8 mouse cellular contexts compared by ENCODE assay signal in genomic region chr4:28298911-28299353, GRCm38 (mm10).
DNase-seq lines count a peak whose midpoint lies in the region; ATAC-seq lines count a peak whose summit lies in the region.

No protein-coding gene starts in this region.

- no peak overlapping the region for H3K4me3 ChIP-seq in limb, embryonic 12.5 days (replicated peaks)
- no peak overlapping the region for H3K4me3 ChIP-seq in liver, embryonic 12.5 days

- WGBS in limb, embryonic 12.5 days: 56% methylated on average over 7 of the region's 7 CpGs
- WGBS in liver, embryonic 12.5 days (ENCODE audit: insufficient replicate concordance): 79% methylated on average over 7 of the region's 7 CpGs

- H3K27ac ChIP-seq in limb, embryonic 12.5 days: no peak overlapping the region
- H3K27ac ChIP-seq in liver, embryonic 12.5 days: no peak overlapping the region

- no peaks in the 10 kb centered on the region for H3K36me3 ChIP-seq in limb, embryonic 12.5 days
- no peaks in the 10 kb centered on the region for H3K36me3 ChIP-seq in liver, embryonic 12.5 days

- peak; percentile 3 to 10 for DNase-seq in lung, adult 18-20 months
- no peak for DNase-seq in lung, postnatal 14 days
- peak; percentile 41 for DNase-seq in embryo, embryonic 9.5 days (ENCODE audit: extremely low spot score)
- DNase-seq in frontal cortex, postnatal 25 days (ENCODE audit: low spot score in 2 of 2): peak; percentile 46 to 65
- DNase-seq in adrenal gland, adult 18-20 months (ENCODE audit: low spot score in 2 of 2): no peak
- DNase-seq in heart, postnatal 36 days: no peak

- H3K4me1 ChIP-seq in limb, embryonic 12.5 days (replicated peaks): peaks cover 4% of the 10 kb centered on the region; the same call in 1 of the 2 replicates
- no peaks in the 10 kb centered on the region for H3K4me1 ChIP-seq in liver, embryonic 12.5 days

- H3K27me3 ChIP-seq in limb, embryonic 12.5 days: no peaks in the 10 kb centered on the region
- no peaks in the 10 kb centered on the region for H3K27me3 ChIP-seq in liver, embryonic 12.5 days (replicated peaks)

- intact Hi-C loops in heart, postnatal 36 days (cut with DNase I): no loop called here

- no peak overlapping the region for H3K4me2 ChIP-seq in limb, embryonic 12.5 days
- no peak overlapping the region for H3K4me2 ChIP-seq in liver, embryonic 12.5 days

- no peak overlapping the region for H3K9ac ChIP-seq in limb, embryonic 12.5 days (replicated peaks)
- H3K9ac ChIP-seq in liver, embryonic 12.5 days: no peak overlapping the region

- H3K9me3 ChIP-seq in limb, embryonic 12.5 days: no peaks in the 10 kb centered on the region
- H3K9me3 ChIP-seq in liver, embryonic 12.5 days (replicated peaks): no peaks in the 10 kb centered on the region

- ATAC-seq in limb, embryonic 12.5 days (ENCODE audit: insufficient number of reproducible peaks, insufficient read depth, low FRiP score, low TSS enrichment, low read depth): 0 out of 2 replicates have a peak, but pooled peaks have one; percentile 63
- ATAC-seq in liver, embryonic 12.5 days: no peak

Comparison
In these comparisons a context has a peak if more than half of its experiments do, and no peak if none do; other contexts are left out.
1. DNase-seq: peak in lung, adult 18-20 months (2 of 2), embryo, embryonic 9.5 days (single experiment) and frontal cortex, postnatal 25 days (2 of 2); none in lung, postnatal 14 days (single experiment), adrenal gland, adult 18-20 months (0 of 2) and heart, postnatal 36 days (0 of 2).